Mouse (Mus musculus) heart, postnatal 0 days (tissue): ENCODE data around the gene Slain2.

Experiments used
- CTCF ChIP-seq: IDR thresholded peaks from 2 replicates; pipeline ENCODE4 v1.5.1; 2016; ENCODE audit warnings: antibody characterized with exemption, control low read depth, low read depth
- EP300 ChIP-seq: IDR thresholded peaks from 2 replicates; pipeline ENCODE4 v1.6.1; 2016; ENCODE audit warnings: antibody characterized with exemption, low read depth

DNA sequence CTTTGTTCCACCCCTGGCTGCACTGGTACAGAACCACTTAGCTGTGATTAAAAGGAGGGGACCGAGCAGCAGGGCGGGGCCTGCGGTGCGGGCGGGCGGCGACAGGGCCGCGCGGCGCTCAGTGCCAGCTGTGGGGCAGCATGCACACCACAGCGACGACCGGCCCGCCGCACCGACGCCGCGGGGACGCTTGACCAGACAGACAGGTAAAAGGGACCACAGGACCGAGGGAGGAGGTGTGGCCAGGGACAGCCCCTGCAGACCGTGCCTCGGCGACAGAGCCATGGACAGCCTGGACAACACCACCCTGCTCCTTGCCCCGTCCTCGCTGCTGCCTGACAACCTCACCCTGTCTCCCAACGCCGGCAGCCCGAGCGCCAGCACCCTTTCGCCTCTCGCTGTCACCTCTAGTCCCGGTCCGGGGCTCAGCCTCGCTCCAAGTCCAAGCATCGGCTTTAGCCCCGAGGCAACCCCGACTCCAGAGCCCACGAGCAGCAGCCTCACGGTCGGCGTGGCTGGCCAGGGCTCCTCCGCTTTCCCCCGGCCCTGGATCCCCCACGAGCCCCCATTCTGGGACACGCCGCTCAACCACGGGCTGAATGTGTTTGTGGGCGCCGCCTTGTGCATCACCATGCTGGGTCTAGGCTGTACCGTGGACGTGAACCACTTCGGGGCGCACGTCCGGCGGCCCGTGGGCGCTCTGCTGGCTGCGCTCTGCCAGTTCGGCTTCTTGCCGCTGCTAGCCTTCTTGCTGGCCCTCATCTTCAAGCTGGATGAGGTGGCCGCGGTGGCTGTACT lies 92.9 kb downstream of the Slain2 start, which contains the start of gene Slc10a4:
- TF ChIP-seq CTCF (no peak), EP300 (no peak)
